Mouse (Mus musculus) gonadal fat pad, adult 2 months (tissue): ENCODE data around the gene Ddit4. TPM values are rescaled to one million over a fixed set of nuclear protein-coding genes. Genes with fewer than 3 reads are reported as not detected.

ENCODE experiments used
- polyA plus RNA-seq: library from polyadenylated mRNA; depleted of rRNA; stranded (reverse); fragments of >200 nt; gene quantifications from 2 replicates; pipeline ENCODE4 v1.2.3, GENCODE M21; 2012; rRNA removed

Ddit4 gene
- polyA plus RNA-seq, 1 experiment: 94.7 TPM

Other genes starting within 250 kb of the Ddit4 start
- 50.3 and 58.6 TPM in 2 replicates for gene Micu1, start 249.4 kb downstream of the Ddit4 start, polyA plus RNA-seq
- 50.2 and 73.4 TPM in 2 replicates for gene Dnajb12, start 72.3 kb downstream of the Ddit4 start, polyA plus RNA-seq
- gene Ascc1, start 51.0 kb upstream of the Ddit4 start, polyA plus RNA-seq: 31.5 and 36.3 TPM in 2 replicates
- gene Anapc16, start 51.3 kb upstream of the Ddit4 start, polyA plus RNA-seq: 67.6 and 96.9 TPM in 2 replicates
- gene Spock2, start 154.4 kb upstream of the Ddit4 start, polyA plus RNA-seq: 29.0 and 38.6 TPM in 2 replicates